Mouse (Mus musculus) hindbrain, postnatal 0 days (tissue): Measurements from ENCODE around the gene Cngb1. TPM values are rescaled to one million over a fixed set of nuclear protein-coding genes. Genes with fewer than 3 reads are reported as not detected.

ENCODE experiments used
- ATAC-seq: fragments of 200-750 bp; cut with Nextera tagmentation; 2 replicates; pipeline ENCODE4 v1.8.0; 2017; ENCODE audit warnings: mild to moderate bottlenecking, moderate TSS enrichment, moderate library complexity
- DNase-seq: peaks from one replicate; pipeline ENCODE4 v3.0.0-alpha.2; 2015; ENCODE audit warnings: low spot score
- H3K27ac ChIP-seq: fragments of 300-500 bp; sonication (generic); 2 replicates; pipeline ENCODE4 v1.5.1; 2014; ENCODE audit warnings: mild to moderate bottlenecking
- H3K27me3 ChIP-seq: fragments of 300-500 bp; sonication (generic); 2 replicates; pipeline ENCODE4 v1.6.1; 2014; ENCODE audit warnings: low read length, mixed read lengths; ENCODE audit not compliant: insufficient read depth
- H3K36me3 ChIP-seq: fragments of 300-500 bp; sonication (generic); 2 replicates; pipeline ENCODE4 v1.6.1; 2014; ENCODE audit warnings: low read length, mixed read lengths; ENCODE audit not compliant: insufficient read depth
- H3K4me1 ChIP-seq: fragments of 300-500 bp; sonication (generic); 2 replicates; pipeline ENCODE4 v1.6.1; 2014; ENCODE audit warnings: antibody characterized with exemption, low read length, mixed read lengths; ENCODE audit not compliant: insufficient read depth
- H3K4me2 ChIP-seq: fragments of 300-500 bp; sonication (generic); 2 replicates; pipeline ENCODE4 v1.6.1; 2014; ENCODE audit warnings: low read depth, mild to moderate bottlenecking, low read length, moderate library complexity, mixed read lengths
- H3K4me3 ChIP-seq: fragments of 300-500 bp; sonication (generic); 2 replicates; pipeline ENCODE4 v1.5.1; 2014; ENCODE audit warnings: low read length
- H3K9ac ChIP-seq: fragments of 300-500 bp; sonication (generic); replicated peaks from 2 replicates; pipeline ENCODE4 v1.6.1; 2014; ENCODE audit warnings: mild to moderate bottlenecking, low read length, moderate library complexity, mixed read lengths
- H3K9me3 ChIP-seq: fragments of 300-500 bp; sonication (generic); 2 replicates; pipeline ENCODE4 v1.6.1; 2016; ENCODE audit warnings: low read length, mixed read lengths
- CTCF ChIP-seq: IDR thresholded peaks from 2 replicates; pipeline ENCODE4 v1.5.1; 2016; ENCODE audit warnings: antibody characterized with exemption, control low read depth, low read depth
- WGBS: fragments of 180-500 bp; shearing (Covaris S2); extraction: QIAGEN DNeasy Blood & Tissue Kit; methylation state at CpG from one replicate; pipeline ENCODE4 v1.1.7; 2014; 5-methylcytosine and 5-hydroxymethylcytosine counted together
- polyA plus RNA-seq: library from polyadenylated mRNA; unstranded; fragments of >200 nt; fragmentation: Nextera tagmentation; extraction: Ambion mirVana; gene quantifications from 2 replicates; pipeline ENCODE4 v1.2.1, GENCODE M21; 2015
- total RNA-seq: library from RNA; depleted of rRNA; stranded (reverse); fragments of >200 nt; gene quantifications from 2 replicates; pipeline ENCODE4 v1.2.3, GENCODE M21; 2014

The Cngb1 gene
- total and polyA plus RNA-seq, 2 experiments from 2014 or later, result 0.52 to 1.2 TPM

DNA sequence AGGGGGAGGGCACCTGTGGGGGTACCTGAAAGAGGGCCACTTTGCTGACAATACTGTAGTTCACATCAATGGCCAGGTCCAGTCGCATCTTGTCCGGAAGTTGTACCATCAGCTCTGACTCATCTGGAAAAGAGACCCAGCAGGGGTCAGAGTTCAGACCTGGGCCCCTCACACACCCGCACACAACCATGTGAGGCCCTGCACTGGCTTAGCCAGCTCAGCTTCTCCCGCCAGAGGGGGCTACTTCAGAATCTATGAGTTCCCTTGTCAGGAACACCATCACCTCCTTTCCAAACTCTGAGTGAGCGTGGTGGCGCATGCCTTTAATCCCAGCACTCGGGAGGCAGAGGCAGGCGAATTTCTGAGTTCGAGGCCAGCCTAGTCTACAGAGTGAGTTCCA lies 54.3 kb downstream of the Cngb1 start:
- ATAC-seq, result no peak
- Histone ChIP-seq H3K27ac (no peak overlapping the region), H3K4me2 (no peak overlapping the region)

GRCm38 (mm10) chr8:95249847-95250246 lies 56.5 kb downstream of the Cngb1 start:
- TF ChIP-seq CTCF, result peak; percentile 37
- peak; percentile 17 for DNase-seq
- WGBS, result 49% methylated on average over 4 of the region's 4 CpGs
- Histone ChIP-seq H3K27ac (no peak overlapping the region), H3K27me3 (no peaks in the 10 kb centered on the region), H3K9ac (no peak overlapping the region), H3K4me2 (no peak overlapping the region), H3K36me3 (no peaks in the 10 kb centered on the region), H3K4me1 (no peaks in the 10 kb centered on the region), H3K4me3 (no peak overlapping the region), H3K9me3 (no peaks in the 10 kb centered on the region)
- ATAC-seq, result no peak

More for the DNA sequence above, 54.3 kb downstream of the Cngb1 start:
- WGBS, result 69% methylated on average over 9 of the region's 9 CpGs
- Histone ChIP-seq H3K4me3 (no peak overlapping the region), H3K27me3 (no peaks in the 10 kb centered on the region), H3K4me1 (no peaks in the 10 kb centered on the region), H3K9me3 (no peaks in the 10 kb centered on the region), H3K9ac (no peak overlapping the region), H3K36me3 (no peaks in the 10 kb centered on the region)
- no peak for DNase-seq
- no peak for TF ChIP-seq CTCF

DNA sequence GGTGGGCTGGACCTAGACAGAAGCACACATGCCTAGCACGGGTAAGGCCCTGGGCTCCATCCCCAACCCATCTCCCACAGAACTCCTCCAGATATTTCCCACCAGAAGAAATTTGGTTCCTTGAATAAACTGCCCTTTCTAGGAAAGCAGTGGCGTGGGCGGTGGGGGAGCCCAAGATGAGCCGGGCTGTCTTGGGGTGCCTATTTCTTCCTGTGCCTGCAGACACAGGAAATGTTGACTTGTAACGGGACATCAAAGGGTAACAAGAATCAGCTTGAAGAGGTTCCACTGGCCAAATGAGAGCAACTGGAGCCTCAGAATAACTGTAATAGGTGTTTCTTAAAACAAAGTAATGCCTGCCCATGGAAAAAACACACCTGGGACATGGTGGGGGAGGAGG lies 59.1 kb downstream of the Cngb1 start:
- H3K9me3 ChIP-seq, result no peaks in the 10 kb centered on the region
- no peak for DNase-seq
- ATAC-seq, result no peak
- no peak overlapping the region for H3K4me2 ChIP-seq
- peaks cover 16% of the 10 kb centered on the region for H3K4me1 ChIP-seq
- H3K36me3 ChIP-seq, result no peaks in the 10 kb centered on the region
- H3K27me3 ChIP-seq, result no peaks in the 10 kb centered on the region
- no peak overlapping the region for H3K27ac ChIP-seq
- no peak overlapping the region for H3K9ac ChIP-seq
- TF ChIP-seq CTCF, result no peak
- WGBS, result 83% methylated on average over 5 of the region's 5 CpGs
- no peak overlapping the region for H3K4me3 ChIP-seq

DNA sequence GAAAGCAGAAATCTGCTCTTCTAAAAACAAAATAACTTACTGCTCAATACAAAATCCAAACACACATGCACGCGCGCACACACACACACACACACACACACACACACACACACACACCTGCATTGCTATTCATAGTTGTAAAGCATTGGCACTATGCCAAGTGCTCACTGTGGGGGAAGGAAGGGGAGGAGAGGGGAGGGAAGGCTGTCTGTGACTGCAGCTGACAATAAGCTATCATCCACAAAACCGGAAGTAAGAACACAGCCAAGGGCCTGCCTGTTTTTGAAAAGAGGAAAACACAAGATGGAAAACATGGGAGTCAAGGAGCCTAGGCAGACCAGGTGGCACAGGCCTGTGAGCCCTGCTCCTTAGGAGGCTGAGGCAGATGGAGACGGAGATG lies 61.2 kb downstream of the Cngb1 start:
- peak; percentile 35; the same call in 1 of the 2 replicates for ATAC-seq
- Histone ChIP-seq H3K36me3 (no peaks in the 10 kb centered on the region), H3K4me2 (no peak overlapping the region), H3K4me3 (no peak overlapping the region), H3K4me1 (peaks cover 16% of the 10 kb centered on the region), H3K9me3 (no peaks in the 10 kb centered on the region), H3K27me3 (no peaks in the 10 kb centered on the region), H3K27ac (peak overlapping the region; percentile 45; the same call in 1 of the 2 replicates), H3K9ac (no peak overlapping the region)
- WGBS, result 38% methylated on average over 5 of the region's 5 CpGs
- TF ChIP-seq CTCF, result no peak
- peak; percentile 79 for DNase-seq

GRCm38 (mm10) chr8:95243853-95244252 lies 62.5 kb downstream of the Cngb1 start:
- H3K9me3 ChIP-seq, result no peaks in the 10 kb centered on the region
- WGBS, result 40% methylated on average over 4 of the region's 4 CpGs
- H3K27me3 ChIP-seq, result no peaks in the 10 kb centered on the region
- ATAC-seq (no peak), DNase-seq (peak; percentile 33)
- no peak overlapping the region for H3K4me2 ChIP-seq
- H3K4me1 ChIP-seq, result peaks cover 16% of the 10 kb centered on the region
- no peak for TF ChIP-seq CTCF
- no peaks in the 10 kb centered on the region for H3K36me3 ChIP-seq
- no peak overlapping the region for H3K9ac ChIP-seq
- peak overlapping the region; percentile 84 for H3K27ac ChIP-seq
- no peak overlapping the region for H3K4me3 ChIP-seq

- 11% methylated on average over 12 of the region's 12 CpGs for WGBS
- peaks cover 16% of the 10 kb centered on the region for H3K4me1 ChIP-seq
- DNase-seq (peak; percentile 90), ATAC-seq (peak; percentile 89)
- H3K4me2 ChIP-seq, result peak overlapping the region; percentile 6; the same call in 1 of the 2 replicates
- no peaks in the 10 kb centered on the region for H3K27me3 ChIP-seq
- peak overlapping the region; percentile 84 for H3K27ac ChIP-seq
- no peak for TF ChIP-seq CTCF
- H3K9me3 ChIP-seq, result no peaks in the 10 kb centered on the region
- no peak overlapping the region for H3K9ac ChIP-seq
- no peak overlapping the region for H3K4me3 ChIP-seq
- H3K36me3 ChIP-seq, result no peaks in the 10 kb centered on the region
These were observed 63.4 kb downstream of the Cngb1 start for GRCm38 (mm10) chr8:95242826-95243571.

DNA sequence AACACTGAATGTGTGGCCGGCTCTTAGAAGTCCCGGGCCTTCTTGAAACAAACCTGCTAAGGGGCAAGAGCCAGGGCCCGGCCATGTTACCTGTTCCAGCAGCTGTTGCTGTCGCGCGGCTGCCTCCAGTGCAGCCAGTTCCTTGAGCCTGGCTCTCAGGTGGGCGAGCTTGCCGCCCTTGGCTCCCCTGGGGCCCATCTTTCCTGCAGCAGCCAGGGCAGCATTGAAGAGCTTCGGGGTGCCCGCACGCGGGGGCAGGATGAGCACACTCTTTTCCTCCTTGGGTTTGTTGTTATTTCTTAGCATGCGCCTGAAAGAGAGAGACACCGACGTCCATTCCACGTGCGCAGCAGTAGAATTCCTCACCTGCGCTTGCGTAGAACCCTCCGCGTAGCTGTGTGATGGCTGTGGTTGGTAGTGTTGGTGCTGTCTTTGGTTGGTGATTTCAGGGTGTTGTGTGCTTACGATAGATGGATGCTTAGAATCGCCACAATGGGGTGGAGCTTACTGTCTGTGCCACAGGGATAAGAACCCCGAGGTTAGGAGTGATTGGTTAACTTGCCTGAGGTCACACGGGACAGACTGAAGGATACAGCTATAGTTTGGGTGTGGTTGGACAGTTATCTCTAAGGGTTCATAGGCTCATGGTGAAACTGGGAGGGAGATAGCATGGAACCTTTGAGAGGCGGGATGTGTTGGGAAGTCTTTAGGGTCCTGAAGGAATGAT lies 64.1 kb downstream of the Cngb1 start:
- no peaks in the 10 kb centered on the region for H3K36me3 ChIP-seq
- ATAC-seq (no peak), DNase-seq (no peak)
- peak overlapping the region; percentile 84 for H3K27ac ChIP-seq
- H3K27me3 ChIP-seq, result no peaks in the 10 kb centered on the region
- no peak overlapping the region for H3K4me3 ChIP-seq
- no peak overlapping the region for H3K9ac ChIP-seq
- H3K4me2 ChIP-seq, result no peak overlapping the region
- WGBS, result 79% methylated on average over 26 of the region's 26 CpGs
- no peaks in the 10 kb centered on the region for H3K9me3 ChIP-seq
- TF ChIP-seq CTCF, result no peak
- peaks cover 16% of the 10 kb centered on the region for H3K4me1 ChIP-seq
